Mouse (Mus musculus): ENCODE measurements at regions not wholly inside any gene's neighbourhood (a gene's known extent, or its start where the extent isn't known, plus 50 kb on each side); places are given as distances from the start of the nearest gene placed in this dataset.

- Histone ChIP-seq H3K9me3 (replicated peaks) (no peaks in the 10 kb centered on the region), H3K4me1 (peaks cover 16% of the 10 kb centered on the region), H3K4me3 (no peak overlapping the region), H3K27ac (replicated peaks) (no peak overlapping the region), H3K27me3 (ENCODE audit: low read depth, poor library complexity, severe bottlenecking) (no peaks in the 10 kb centered on the region), H3K36me3 (no peaks in the 10 kb centered on the region)
- no peak for DNase-seq (ENCODE audit: low spot score)
- 88% methylated on average over 11 of the region's 11 CpGs for WGBS
These were observed 188.8 kb downstream of the Fam43a start for GRCm38 (mm10) chr16:30788321-30788781.

GRCm38 (mm10) chr16:30788944-30789781 is 189.6 kb downstream of the Fam43a start:
- Histone ChIP-seq H3K36me3 (no peaks in the 10 kb centered on the region), H3K4me3 (no peak overlapping the region), H3K27me3 (ENCODE audit: low read depth, poor library complexity, severe bottlenecking) (no peaks in the 10 kb centered on the region), H3K27ac (replicated peaks) (no peak overlapping the region), H3K4me1 (peaks cover 16% of the 10 kb centered on the region), H3K9me3 (replicated peaks) (no peaks in the 10 kb centered on the region)
- no peak for DNase-seq (ENCODE audit: low spot score)
- WGBS = 94% methylated on average over 15 of the region's 15 CpGs

- WGBS = 56% methylated on average over 3 of the region's 3 CpGs
- peaks cover 16% of the 10 kb centered on the region for H3K4me1 ChIP-seq
- no peak overlapping the region for H3K4me3 ChIP-seq
- H3K36me3 ChIP-seq = no peaks in the 10 kb centered on the region
- H3K27ac ChIP-seq (replicated peaks) = peak overlapping the region; percentile 72; the same call in 1 of the 2 replicates
- no peaks in the 10 kb centered on the region for H3K27me3 ChIP-seq (ENCODE audit: low read depth, poor library complexity, severe bottlenecking)
- DNase-seq (ENCODE audit: low spot score) = no peak
- no peaks in the 10 kb centered on the region for H3K9me3 ChIP-seq (replicated peaks)
These were observed 190.5 kb downstream of the Fam43a start for GRCm38 (mm10) chr16:30790036-30790435.

GRCm38 (mm10) chr16:30790551-30791001 is 191.1 kb downstream of the Fam43a start:
- Histone ChIP-seq H3K27me3 (ENCODE audit: low read depth, poor library complexity, severe bottlenecking) (no peaks in the 10 kb centered on the region), H3K36me3 (no peaks in the 10 kb centered on the region), H3K27ac (replicated peaks) (peak overlapping the region; percentile 72), H3K9me3 (replicated peaks) (no peaks in the 10 kb centered on the region), H3K4me1 (peaks cover 16% of the 10 kb centered on the region), H3K4me3 (no peak overlapping the region)
- DNase-seq (ENCODE audit: low spot score) = no peak
- 45% methylated on average over 4 of the region's 4 CpGs for WGBS

- no peaks in the 10 kb centered on the region for H3K27me3 ChIP-seq (ENCODE audit: low read depth, poor library complexity, severe bottlenecking)
- WGBS = 79% methylated on average over 10 of the region's 10 CpGs
- no peaks in the 10 kb centered on the region for H3K9me3 ChIP-seq (replicated peaks)
- H3K4me1 ChIP-seq = peaks cover 16% of the 10 kb centered on the region
- no peaks in the 10 kb centered on the region for H3K36me3 ChIP-seq
- peak overlapping the region; percentile 72; the same call in 1 of the 2 replicates for H3K27ac ChIP-seq (replicated peaks)
- DNase-seq (ENCODE audit: low spot score) = no peak
- H3K4me3 ChIP-seq = no peak overlapping the region
These were observed 191.7 kb downstream of the Fam43a start for GRCm38 (mm10) chr16:30791048-30791855.

- 84% methylated on average over 11 of the region's 11 CpGs for WGBS
- DNase-seq (ENCODE audit: low spot score) = no peak
- Histone ChIP-seq H3K36me3 (no peaks in the 10 kb centered on the region), H3K9me3 (replicated peaks) (no peaks in the 10 kb centered on the region), H3K4me3 (no peak overlapping the region), H3K27ac (replicated peaks) (no peak overlapping the region), H3K27me3 (ENCODE audit: low read depth, poor library complexity, severe bottlenecking) (no peaks in the 10 kb centered on the region), H3K4me1 (peaks cover 16% of the 10 kb centered on the region)
These were observed 193.3 kb downstream of the Fam43a start for GRCm38 (mm10) chr16:30792738-30793377.

- Histone ChIP-seq H3K27me3 (ENCODE audit: low read depth, poor library complexity, severe bottlenecking) (no peaks in the 10 kb centered on the region), H3K4me1 (peaks cover 16% of the 10 kb centered on the region), H3K27ac (replicated peaks) (no peak overlapping the region), H3K9me3 (replicated peaks) (no peaks in the 10 kb centered on the region), H3K36me3 (no peaks in the 10 kb centered on the region), H3K4me3 (no peak overlapping the region)
- no peak for DNase-seq (ENCODE audit: low spot score)
- 76% methylated on average over 9 of the region's 9 CpGs for WGBS
These were observed 193.8 kb downstream of the Fam43a start for GRCm38 (mm10) chr16:30793378-30793753.

- 85% methylated on average over 3 of the region's 3 CpGs for WGBS
- Histone ChIP-seq H3K27ac (replicated peaks) (no peak overlapping the region), H3K27me3 (ENCODE audit: low read depth, poor library complexity, severe bottlenecking) (no peaks in the 10 kb centered on the region), H3K4me1 (peaks cover 16% of the 10 kb centered on the region), H3K36me3 (no peaks in the 10 kb centered on the region), H3K9me3 (replicated peaks) (no peaks in the 10 kb centered on the region), H3K4me3 (no peak overlapping the region)
- DNase-seq (ENCODE audit: low spot score) = no peak
These were observed 194.3 kb downstream of the Fam43a start for GRCm38 (mm10) chr16:30793856-30794255.

- H3K27ac ChIP-seq (replicated peaks) = no peak overlapping the region
- H3K36me3 ChIP-seq = no peaks in the 10 kb centered on the region
- no peak for DNase-seq (ENCODE audit: low spot score)
- H3K4me1 ChIP-seq = peaks cover 10% of the 10 kb centered on the region
- H3K4me3 ChIP-seq = no peak overlapping the region
- H3K27me3 ChIP-seq (ENCODE audit: low read depth, poor library complexity, severe bottlenecking) = no peaks in the 10 kb centered on the region
- WGBS = 88% methylated on average over 5 of the region's 5 CpGs
- no peaks in the 10 kb centered on the region for H3K9me3 ChIP-seq (replicated peaks)
These were observed 196.0 kb downstream of the Fam43a start for GRCm38 (mm10) chr16:30795501-30795904.

GRCm38 (mm10) chr16:30796103-30796502 is 196.6 kb downstream of the Fam43a start:
- Histone ChIP-seq H3K27me3 (ENCODE audit: low read depth, poor library complexity, severe bottlenecking) (no peaks in the 10 kb centered on the region), H3K4me1 (peaks cover 4% of the 10 kb centered on the region), H3K27ac (replicated peaks) (no peak overlapping the region), H3K4me3 (no peak overlapping the region), H3K9me3 (replicated peaks) (no peaks in the 10 kb centered on the region), H3K36me3 (no peaks in the 10 kb centered on the region)
- 92% methylated on average over 6 of the region's 6 CpGs for WGBS
- DNase-seq (ENCODE audit: low spot score) = no peak

GRCm38 (mm10) chr16:30797006-30797405 is 197.5 kb downstream of the Fam43a start:
- no peak overlapping the region for H3K27ac ChIP-seq (replicated peaks)
- H3K27me3 ChIP-seq (ENCODE audit: low read depth, poor library complexity, severe bottlenecking) = no peaks in the 10 kb centered on the region
- H3K9me3 ChIP-seq (replicated peaks) = no peaks in the 10 kb centered on the region
- 89% methylated on average over 3 of the region's 3 CpGs for WGBS
- H3K36me3 ChIP-seq = no peaks in the 10 kb centered on the region
- no peak overlapping the region for H3K4me3 ChIP-seq
- no peak for DNase-seq (ENCODE audit: low spot score)
- H3K4me1 ChIP-seq = no peaks in the 10 kb centered on the region

GRCm38 (mm10) chr16:30797973-30798471 is 198.5 kb downstream of the Fam43a start:
- Histone ChIP-seq H3K27me3 (ENCODE audit: low read depth, poor library complexity, severe bottlenecking) (no peaks in the 10 kb centered on the region), H3K27ac (replicated peaks) (no peak overlapping the region), H3K4me1 (no peaks in the 10 kb centered on the region), H3K36me3 (no peaks in the 10 kb centered on the region), H3K9me3 (replicated peaks) (no peaks in the 10 kb centered on the region), H3K4me3 (no peak overlapping the region)
- DNase-seq (ENCODE audit: low spot score) = no peak
- 86% methylated on average over 7 of the region's 7 CpGs for WGBS

Measured in midbrain, embryonic 10.5 days (tissue).